Mouse (Mus musculus) limb, embryonic 10.5 days (tissue): Measurements from ENCODE around the gene Xylt2. TPM values are rescaled to one million over a fixed set of nuclear protein-coding genes. Genes with fewer than 3 reads are reported as not detected.
A peak's percentile ranks its signal among the peaks of the same experiment; 100 is the strongest.
"Not testable (repeated sequence)": the region's sequence is repeated elsewhere in the genome, so short reads cannot be mapped to it uniquely, and the experiment has no call there.

Experiments used
- DNase-seq: peaks from one replicate; pipeline ENCODE4 v3.0.0-alpha.2; 2017; ENCODE audit warnings: low spot score
- H3K27ac ChIP-seq: fragments of 300-500 bp; sonication (generic); 2 replicates; pipeline ENCODE4 v1.5.1; 2016; ENCODE audit warnings: mild to moderate bottlenecking
- H3K27me3 ChIP-seq: fragments of 300-500 bp; sonication (generic); 2 replicates; pipeline ENCODE4 v1.6.1; 2016; ENCODE audit warnings: low read depth, mild to moderate bottlenecking; ENCODE audit not compliant: poor library complexity, severe bottlenecking
- H3K36me3 ChIP-seq: fragments of 300-500 bp; sonication (generic); 2 replicates; pipeline ENCODE4 v1.6.1; 2016; ENCODE audit warnings: mild to moderate bottlenecking, moderate library complexity
- H3K4me1 ChIP-seq: fragments of 300-500 bp; sonication (generic); 2 replicates; pipeline ENCODE4 v1.6.1; 2016
- H3K4me3 ChIP-seq: fragments of 300-500 bp; sonication (generic); 2 replicates; pipeline ENCODE4 v1.5.1; 2016; ENCODE audit warnings: mild to moderate bottlenecking, moderate library complexity
- H3K9me3 ChIP-seq: fragments of 300-500 bp; sonication (generic); replicated peaks from 2 replicates; pipeline ENCODE4 v1.6.1; 2016; ENCODE audit warnings: mild to moderate bottlenecking
- whole genome bisulfite sequencing: fragments of 180-500 bp; shearing (Covaris S2); methylation state at CpG from one replicate; pipeline ENCODE4 v1.1.7; 2016; 5-methylcytosine and 5-hydroxymethylcytosine counted together
- polyA plus RNA-seq: library from polyadenylated mRNA; unstranded; fragments of >200 nt; fragmentation: Nextera tagmentation; extraction: Ambion mirVana; gene quantifications from 2 replicates; pipeline ENCODE4 v1.2.1, GENCODE M21; 2016

Xylt2 gene
- polyA plus RNA-seq, 1 experiment from 2014 or later = 21.0 TPM

DNA sequence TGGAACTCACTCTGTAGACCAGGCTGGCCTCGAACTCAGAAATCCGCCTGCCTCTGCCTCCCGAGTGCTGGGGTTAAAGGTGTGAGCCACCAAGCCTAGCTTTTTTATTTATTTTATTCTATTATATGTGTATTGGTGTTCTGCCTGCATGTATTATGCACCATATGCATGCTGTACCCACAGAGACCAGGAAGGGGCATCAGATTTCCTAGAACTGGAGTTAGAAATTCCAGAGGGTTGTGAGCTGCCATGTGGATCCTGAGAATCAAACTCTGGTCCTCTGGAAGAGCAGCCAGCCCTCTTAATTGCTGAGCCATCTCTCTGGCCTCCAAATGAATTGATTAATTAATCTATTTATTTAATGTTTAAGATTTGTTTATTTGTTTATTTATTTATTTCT lies 22.1 kb upstream of the Xylt2 start:
- H3K27me3 ChIP-seq = peaks cover 4% of the 10 kb centered on the region; the same call in 1 of the 2 replicates
- no peak overlapping the region for H3K27ac ChIP-seq
- no peaks in the 10 kb centered on the region for H3K36me3 ChIP-seq
- no peak overlapping the region for H3K4me3 ChIP-seq
- no peak for DNase-seq
- WGBS = 94% methylated on average over 3 of the region's 3 CpGs
- H3K4me1 ChIP-seq = peaks cover 22% of the 10 kb centered on the region
- no peaks in the 10 kb centered on the region for H3K9me3 ChIP-seq

- WGBS = 52% methylated on average over 13 of the region's 13 CpGs
- Histone ChIP-seq H3K27ac (no peak overlapping the region), H3K4me1 (peaks cover 22% of the 10 kb centered on the region), H3K9me3 (no peaks in the 10 kb centered on the region), H3K36me3 (no peaks in the 10 kb centered on the region), H3K4me3 (no peak overlapping the region), H3K27me3 (peaks cover 4% of the 10 kb centered on the region; the same call in 1 of the 2 replicates)
- no peak for DNase-seq
Observed at GRCm38 (mm10) chr11:94697703-94698464, 20.6 kb upstream of the Xylt2 start.

- Histone ChIP-seq H3K4me1 (peaks cover 22% of the 10 kb centered on the region), H3K27ac (no peak overlapping the region), H3K36me3 (no peaks in the 10 kb centered on the region), H3K27me3 (peaks cover 4% of the 10 kb centered on the region; the same call in 1 of the 2 replicates), H3K9me3 (no peaks in the 10 kb centered on the region), H3K4me3 (no peak overlapping the region)
- 92% methylated on average over 2 of the region's 2 CpGs for WGBS
- no peak for DNase-seq
Observed at GRCm38 (mm10) chr11:94697140-94697539, 19.8 kb upstream of the Xylt2 start.

DNA sequence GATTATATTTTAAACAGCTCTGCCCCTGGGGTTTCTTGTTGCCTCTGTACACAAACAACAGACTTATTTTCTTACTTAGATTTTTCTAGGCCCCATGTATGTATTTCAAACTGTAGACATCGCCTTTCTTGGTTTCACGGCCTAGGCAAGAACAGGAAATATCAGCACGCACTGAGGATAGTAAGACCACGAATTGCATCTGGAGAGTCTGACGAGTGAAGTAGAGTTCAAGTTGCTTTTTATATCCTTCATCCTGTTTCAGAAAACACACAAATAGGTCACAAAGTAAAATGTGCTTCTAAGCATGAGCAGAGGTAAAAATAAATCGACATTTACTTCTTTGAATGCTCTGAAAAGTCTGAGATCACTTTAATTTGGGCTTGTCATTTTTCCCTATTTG lies 18.2 kb upstream of the Xylt2 start:
- Histone ChIP-seq H3K27ac (no peak overlapping the region), H3K9me3 (no peaks in the 10 kb centered on the region), H3K4me1 (peaks cover 9% of the 10 kb centered on the region; the same call in 1 of the 2 replicates), H3K27me3 (no peaks in the 10 kb centered on the region), H3K4me3 (no peak overlapping the region), H3K36me3 (no peaks in the 10 kb centered on the region)
- WGBS = 88% methylated on average over 6 of the region's 6 CpGs
- DNase-seq = no peak

DNA sequence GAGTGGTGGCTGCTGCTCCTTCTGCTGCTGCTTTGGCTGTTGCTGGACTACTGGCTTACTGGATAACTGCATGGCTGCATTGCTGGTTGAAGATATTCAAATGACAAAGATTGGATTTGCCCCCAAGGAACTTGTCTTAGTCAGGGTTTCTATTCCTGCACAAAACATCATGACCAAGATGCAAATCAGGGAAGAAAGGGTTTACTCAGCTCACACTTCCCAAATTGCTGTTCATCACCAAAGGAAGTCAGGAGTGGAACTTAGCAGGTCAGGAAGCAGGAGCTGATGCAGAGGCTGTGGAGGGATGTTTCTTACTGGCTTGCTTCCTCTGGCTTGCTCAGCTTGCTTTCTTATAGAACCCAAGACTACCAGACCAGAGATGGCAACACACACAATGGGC lies 15.2 kb upstream of the Xylt2 start:
- H3K4me1 ChIP-seq, DNase-seq, H3K4me3 ChIP-seq, H3K27me3 ChIP-seq, H3K9me3 ChIP-seq, H3K27ac ChIP-seq, H3K36me3 ChIP-seq: not testable (repeated sequence)

- Histone ChIP-seq H3K4me3 (no peak overlapping the region), H3K36me3 (no peaks in the 10 kb centered on the region), H3K4me1 (no peaks in the 10 kb centered on the region), H3K27ac (no peak overlapping the region), H3K9me3 (no peaks in the 10 kb centered on the region), H3K27me3 (no peaks in the 10 kb centered on the region)
- 87% methylated on average over 6 of the region's 6 CpGs for WGBS
- DNase-seq = no peak
Observed at GRCm38 (mm10) chr11:94687178-94687577, 9.9 kb upstream of the Xylt2 start.

DNA sequence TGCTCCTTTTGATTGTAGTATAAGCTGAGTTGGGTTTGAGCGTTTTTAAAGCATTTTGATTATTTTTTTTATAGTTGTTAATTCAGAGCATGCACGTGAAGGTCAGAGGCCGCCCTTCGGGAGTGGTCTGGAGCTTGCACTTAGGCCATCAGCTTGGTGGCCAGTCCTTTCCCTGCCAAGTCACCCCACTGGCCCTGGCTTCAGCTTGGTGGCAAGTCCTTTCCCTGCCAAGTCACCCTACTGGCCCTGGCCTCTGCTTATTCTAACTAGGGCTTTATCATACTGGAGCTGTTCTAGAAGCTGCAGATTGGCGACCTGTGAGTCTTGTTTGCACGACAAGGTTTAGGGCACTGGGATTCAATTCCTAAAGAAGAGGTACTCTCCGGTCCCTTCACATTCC lies 5.1 kb upstream of the Xylt2 start:
- DNase-seq = no peak
- no peak overlapping the region for H3K27ac ChIP-seq
- 84% methylated on average over 7 of the region's 7 CpGs for WGBS
- no peaks in the 10 kb centered on the region for H3K27me3 ChIP-seq
- H3K9me3 ChIP-seq = no peaks in the 10 kb centered on the region
- peaks cover 8% of the 10 kb centered on the region for H3K4me1 ChIP-seq
- H3K36me3 ChIP-seq = no peaks in the 10 kb centered on the region
- H3K4me3 ChIP-seq = no peak overlapping the region

DNA sequence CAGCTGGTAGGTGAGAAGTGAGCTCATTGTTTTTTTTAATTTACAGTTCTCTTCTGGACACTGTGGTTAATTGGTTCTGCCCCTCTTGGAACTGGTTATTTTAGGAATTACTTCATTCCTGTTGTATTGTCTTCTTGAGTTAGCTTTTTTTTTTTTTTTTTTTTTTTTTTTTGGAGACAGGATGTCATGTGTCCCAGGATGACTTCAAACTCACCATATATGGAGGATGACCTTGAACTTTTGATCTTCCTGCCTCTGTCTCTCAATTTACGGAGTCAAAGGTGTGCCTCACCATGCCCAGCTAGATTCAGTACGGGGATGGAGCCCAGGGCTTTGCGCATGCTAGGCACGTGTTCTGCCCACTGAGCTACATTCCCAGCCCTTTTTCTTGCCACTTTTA lies 4.3 kb upstream of the Xylt2 start:
- Histone ChIP-seq H3K27ac (no peak overlapping the region), H3K27me3 (no peaks in the 10 kb centered on the region), H3K4me1 (peaks cover 13% of the 10 kb centered on the region), H3K36me3 (no peaks in the 10 kb centered on the region), H3K4me3 (no peak overlapping the region), H3K9me3 (no peaks in the 10 kb centered on the region)
- WGBS = 89% methylated on average over 4 of the region's 4 CpGs
- DNase-seq = no peak

GRCm38 (mm10) chr11:94680639-94681038 lies 3.3 kb upstream of the Xylt2 start:
- Histone ChIP-seq H3K27ac (no peak overlapping the region), H3K9me3 (no peaks in the 10 kb centered on the region), H3K36me3 (no peaks in the 10 kb centered on the region), H3K4me1 (peaks cover 22% of the 10 kb centered on the region), H3K27me3 (no peaks in the 10 kb centered on the region), H3K4me3 (no peak overlapping the region)
- DNase-seq = no peak

GRCm38 (mm10) chr11:94677607-94678145 lies 361 bp upstream of the Xylt2 start:
- H3K27ac ChIP-seq = peak overlapping the region; percentile 98
- H3K27me3 ChIP-seq = no peaks in the 10 kb centered on the region
- H3K9me3 ChIP-seq = no peaks in the 10 kb centered on the region
- H3K4me3 ChIP-seq = peak overlapping the region; percentile 99
- peaks cover 38% of the 10 kb centered on the region for H3K4me1 ChIP-seq
- H3K36me3 ChIP-seq = peaks cover 15% of the 10 kb centered on the region
- WGBS = 36% methylated on average over 15 of the region's 15 CpGs
- no peak for DNase-seq

DNA sequence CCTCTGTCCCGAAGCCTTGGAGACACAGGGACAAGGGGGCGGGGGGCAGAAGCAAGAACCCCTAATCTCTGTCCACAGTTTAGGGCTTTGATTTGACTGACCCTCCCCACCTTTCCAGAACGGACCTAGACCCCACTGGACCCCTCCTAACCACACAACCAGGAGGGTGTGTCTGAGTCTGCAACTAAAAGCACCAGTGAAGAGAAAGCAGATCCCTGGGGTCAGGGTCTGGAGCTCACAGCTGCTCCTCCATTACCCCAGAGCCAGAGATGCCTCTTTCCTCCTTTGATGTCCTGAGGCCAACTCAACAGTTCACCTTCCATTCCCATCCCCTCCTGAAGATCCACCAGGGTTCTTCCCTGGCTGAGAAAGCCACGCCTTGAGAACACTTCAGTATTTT lies 1.0 kb downstream of the Xylt2 start:
- H3K4me3 ChIP-seq = peak overlapping the region; percentile 99
- 47% methylated on average over 4 of the region's 4 CpGs for WGBS
- peak overlapping the region; percentile 98 for H3K27ac ChIP-seq

DNA sequence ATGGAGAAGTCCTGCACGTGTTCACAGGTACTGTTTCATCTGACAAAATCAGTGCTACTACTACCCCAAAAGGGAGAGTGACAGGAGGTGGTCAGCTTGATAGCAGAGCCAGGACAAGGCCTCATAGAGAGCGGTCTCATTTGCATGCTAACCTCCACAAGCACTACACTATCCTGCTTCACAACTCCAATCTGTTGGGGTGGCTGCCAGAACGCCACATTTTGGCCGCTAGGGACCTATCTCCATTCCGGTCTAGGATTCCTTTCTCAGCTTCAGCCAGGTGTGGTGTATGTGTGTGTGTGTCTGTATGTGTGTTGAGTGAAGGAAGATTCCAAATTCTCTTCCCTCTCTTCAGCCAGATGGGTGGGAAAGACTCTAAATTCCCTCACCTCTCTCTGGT lies 1.9 kb downstream of the Xylt2 start:
- Histone ChIP-seq H3K4me3 (0 out of 2 replicates have a peak overlapping the region, but pooled peaks have one; percentile 99), H3K9me3 (no peaks in the 10 kb centered on the region), H3K36me3 (peaks cover 23% of the 10 kb centered on the region), H3K27me3 (no peaks in the 10 kb centered on the region), H3K4me1 (peaks cover 38% of the 10 kb centered on the region), H3K27ac (no peak overlapping the region)
- DNase-seq = no peak
- 88% methylated on average over 5 of the region's 5 CpGs for WGBS

More for the DNA sequence above, 1.0 kb downstream of the Xylt2 start:
- Histone ChIP-seq H3K27me3 (no peaks in the 10 kb centered on the region), H3K36me3 (peaks cover 15% of the 10 kb centered on the region), H3K4me1 (peaks cover 38% of the 10 kb centered on the region), H3K9me3 (no peaks in the 10 kb centered on the region)
- no peak for DNase-seq

GRCm38 (mm10) chr11:94674984-94675383 lies 2.3 kb downstream of the Xylt2 start:
- peaks cover 38% of the 10 kb centered on the region for H3K4me1 ChIP-seq
- H3K36me3 ChIP-seq = peaks cover 27% of the 10 kb centered on the region
- no peak for DNase-seq
- no peaks in the 10 kb centered on the region for H3K27me3 ChIP-seq
- no peak overlapping the region for H3K4me3 ChIP-seq
- no peak overlapping the region for H3K27ac ChIP-seq
- 90% methylated on average over 5 of the region's 5 CpGs for WGBS
- no peaks in the 10 kb centered on the region for H3K9me3 ChIP-seq
